Mouse (Mus musculus) C2C12 (cell line): ENCODE results near the gene Mindy4. TPM values are rescaled to one million over a fixed set of nuclear protein-coding genes. Genes with fewer than 3 reads are reported as not detected.

Experiments
- H3K27me3 ChIP-seq: one replicate; pipeline ENCODE4 v1.6.1; 2011; ENCODE audit not compliant: control insufficient read depth, insufficient read depth, insufficient read length
- H3K36me3 ChIP-seq: one replicate; pipeline ENCODE4 v1.6.1; 2011; ENCODE audit not compliant: control insufficient read depth, insufficient read depth
- H3K4me3 ChIP-seq: one replicate; pipeline ENCODE4 v1.5.1; 2011; ENCODE audit warnings: mild to moderate bottlenecking, control low read depth; ENCODE audit not compliant: poor library complexity, insufficient read depth, severe bottlenecking
- H3K79me2 ChIP-seq: one replicate; pipeline ENCODE4 v1.6.1; 2011; ENCODE audit not compliant: control insufficient read depth, insufficient read depth
- H3K79me3 ChIP-seq: one replicate; pipeline ENCODE4 v1.6.1; 2011; ENCODE audit warnings: low read depth, control low read depth
- H3ac ChIP-seq: one replicate; pipeline ENCODE3; 2011; ENCODE audit warnings: low read depth; ENCODE audit not compliant: control insufficient read depth, insufficient read length
- CEBPB ChIP-seq: IDR thresholded peaks from one replicate; pipeline ENCODE4 v1.6.1; 2011; ENCODE audit warnings: low read depth, mild to moderate bottlenecking, control low read depth, moderate library complexity
- CTCF ChIP-seq: IDR thresholded peaks from one replicate; pipeline ENCODE4 v1.5.1; 2011; ENCODE audit not compliant: control insufficient read depth, insufficient read depth, insufficient read length
- FOSL1 ChIP-seq: IDR thresholded peaks from one replicate; pipeline ENCODE4 v1.8.0; 2011; ENCODE audit warnings: mild to moderate bottlenecking, low read length; ENCODE audit not compliant: poor library complexity, insufficient read depth, severe bottlenecking
- MAX ChIP-seq: IDR thresholded peaks from one replicate; pipeline ENCODE4 v1.6.1; 2011; ENCODE audit warnings: mild to moderate bottlenecking, control low read depth
- MYOD1 ChIP-seq: IDR thresholded peaks from one replicate; pipeline ENCODE4 v1.6.1; 2011; ENCODE audit warnings: low read depth; ENCODE audit not compliant: control insufficient read depth, insufficient read length
- MYOG ChIP-seq: IDR thresholded peaks from one replicate; pipeline ENCODE4 v1.6.1; 2011; ENCODE audit not compliant: control insufficient read depth, insufficient read length; ENCODE audit errors: extremely low read depth
- USF1 ChIP-seq: IDR thresholded peaks from one replicate; pipeline ENCODE4 v1.6.1; 2011; ENCODE audit warnings: low read depth, mild to moderate bottlenecking, control low read depth, moderate library complexity
- polyA plus RNA-seq: library from polyadenylated mRNA; unstranded; fragments of >200 nt; fragmentation: generic; extraction: Trizol; gene quantifications from one replicate; pipeline ENCODE4 v1.2.1, GENCODE M21; 2012; ENCODE audit warnings: missing spikeins

Mindy4 gene
- polyA plus RNA-seq, 1 experiment = 2.6 TPM

GRCm38 (mm10) chr6:55252731-55253247, 49.6 kb downstream of the Mindy4 start:
- Histone ChIP-seq H3K4me3 (no peak overlapping the region), H3ac (no peak overlapping the region), H3K79me2 (no peaks in the 10 kb centered on the region), H3K27me3 (no peaks in the 10 kb centered on the region), H3K36me3 (no peaks in the 10 kb centered on the region), H3K79me3 (no peaks in the 10 kb centered on the region)
- TF ChIP-seq FOSL1 = no peak
- no peak for TF ChIP-seq CEBPB
- no peak for TF ChIP-seq MYOD1
- TF ChIP-seq MAX = no peak
- TF ChIP-seq CTCF = no peak
- no peak for TF ChIP-seq MYOG
- TF ChIP-seq USF1 = no peak

GRCm38 (mm10) chr6:55256500-55257191, 53.5 kb downstream of the Mindy4 start:
- no peak for TF ChIP-seq CEBPB
- no peak for TF ChIP-seq USF1
- TF ChIP-seq CTCF = no peak
- no peak for TF ChIP-seq MYOG
- no peak for TF ChIP-seq FOSL1
- no peak for TF ChIP-seq MAX
- TF ChIP-seq MYOD1 = no peak
- Histone ChIP-seq H3K79me2 (no peaks in the 10 kb centered on the region), H3ac (no peak overlapping the region), H3K79me3 (no peaks in the 10 kb centered on the region), H3K27me3 (no peaks in the 10 kb centered on the region), H3K4me3 (no peak overlapping the region), H3K36me3 (no peaks in the 10 kb centered on the region)

- Histone ChIP-seq H3K4me3 (no peak overlapping the region), H3K27me3 (no peaks in the 10 kb centered on the region), H3K79me3 (no peaks in the 10 kb centered on the region), H3K36me3 (no peaks in the 10 kb centered on the region), H3K79me2 (no peaks in the 10 kb centered on the region), H3ac (no peak overlapping the region)
- no peak for TF ChIP-seq CTCF
- no peak for TF ChIP-seq USF1
- no peak for TF ChIP-seq CEBPB
- TF ChIP-seq MYOG = no peak
- no peak for TF ChIP-seq MYOD1
- TF ChIP-seq FOSL1 = no peak
- no peak for TF ChIP-seq MAX
These were observed 54.1 kb downstream of the Mindy4 start for GRCm38 (mm10) chr6:55257246-55257645.

- no peak for TF ChIP-seq CEBPB
- TF ChIP-seq MYOG = no peak
- TF ChIP-seq MAX = no peak
- TF ChIP-seq MYOD1 = no peak
- no peak for TF ChIP-seq CTCF
- TF ChIP-seq USF1 = no peak
- no peak for TF ChIP-seq FOSL1
- no peak overlapping the region for H3ac ChIP-seq
- H3K79me3 ChIP-seq = no peaks in the 10 kb centered on the region
- H3K27me3 ChIP-seq = no peaks in the 10 kb centered on the region
- no peaks in the 10 kb centered on the region for H3K79me2 ChIP-seq
- no peak overlapping the region for H3K4me3 ChIP-seq
- no peaks in the 10 kb centered on the region for H3K36me3 ChIP-seq
These were observed 55.5 kb downstream of the Mindy4 start for GRCm38 (mm10) chr6:55258428-55259325.

- Histone ChIP-seq H3ac (no peak overlapping the region), H3K36me3 (no peaks in the 10 kb centered on the region), H3K79me3 (no peaks in the 10 kb centered on the region), H3K4me3 (no peak overlapping the region), H3K27me3 (no peaks in the 10 kb centered on the region), H3K79me2 (no peaks in the 10 kb centered on the region)
- TF ChIP-seq MYOD1 (no peak), MYOG (no peak), USF1 (no peak), MAX (no peak), CTCF (no peak), CEBPB (no peak), FOSL1 (no peak)
These were observed 59.0 kb downstream of the Mindy4 start for GRCm38 (mm10) chr6:55262161-55262560.
